Mouse (Mus musculus): ENCODE data around the gene Actl10. TPM values are rescaled to one million over a fixed set of nuclear protein-coding genes. Genes with fewer than 3 reads are reported as not detected.

Actl10 gene
- polyA plus RNA-seq, 1 experiment = 0.08 TPM

- DNase-seq (ENCODE audit: low read depth) = no peak
Measured at GRCm38 (mm10) chr2:154534704-154535270, 16.8 kb upstream of the Actl10 start.

GRCm38 (mm10) chr2:154538310-154538709, 13.3 kb upstream of the Actl10 start:
- DNase-seq (ENCODE audit: low read depth) = peak; percentile 81
- TF ChIP-seq POLR2A (IDR thresholded peaks at IDR 0.05; ENCODE audit: borderline replicate concordance, extremely low read depth, insufficient read depth, insufficient read length, poor library complexity, severe bottlenecking) (no peak), CTCF (IDR thresholded peaks at IDR 0.05; ENCODE audit: borderline replicate concordance, extremely low read depth, insufficient read depth, insufficient read length) (no peak)

More at GRCm38 (mm10) chr2:154534704-154535270, 16.8 kb upstream of the Actl10 start:
- TF ChIP-seq CTCF (IDR thresholded peaks at IDR 0.05; ENCODE audit: borderline replicate concordance, extremely low read depth, insufficient read depth, insufficient read length) (no peak), POLR2A (IDR thresholded peaks at IDR 0.05; ENCODE audit: borderline replicate concordance, extremely low read depth, insufficient read depth, insufficient read length, poor library complexity, severe bottlenecking) (no peak)

GRCm38 (mm10) chr2:154538710-154539109, 12.9 kb upstream of the Actl10 start:
- peak; percentile 79 for DNase-seq (ENCODE audit: low read depth)
- TF ChIP-seq POLR2A (IDR thresholded peaks at IDR 0.05; ENCODE audit: borderline replicate concordance, extremely low read depth, insufficient read depth, insufficient read length, poor library complexity, severe bottlenecking) (no peak), CTCF (IDR thresholded peaks at IDR 0.05; ENCODE audit: borderline replicate concordance, extremely low read depth, insufficient read depth, insufficient read length) (no peak)

DNA sequence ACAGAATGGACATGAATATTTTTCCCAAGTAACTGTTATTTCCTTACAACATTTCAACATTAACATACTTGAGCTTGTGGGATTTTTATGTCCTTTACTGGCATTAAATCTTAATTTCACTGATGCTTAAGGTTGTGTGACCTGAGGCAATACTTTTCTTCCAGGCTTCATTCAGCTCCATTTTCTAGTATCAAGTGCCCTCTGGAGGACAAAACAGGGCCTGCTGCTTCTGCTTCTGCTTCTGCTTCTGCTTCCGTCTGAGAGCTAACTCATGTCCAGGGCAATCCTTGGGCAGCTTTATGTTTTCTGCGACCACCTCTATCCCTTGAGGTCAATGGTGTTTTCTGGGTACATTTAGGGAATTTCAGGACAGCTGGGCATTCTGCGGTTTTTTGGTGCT, 11.9 kb upstream of the Actl10 start:
- TF ChIP-seq POLR2A (IDR thresholded peaks at IDR 0.05; ENCODE audit: borderline replicate concordance, extremely low read depth, insufficient read depth, insufficient read length, poor library complexity, severe bottlenecking) (no peak), CTCF (IDR thresholded peaks at IDR 0.05; ENCODE audit: borderline replicate concordance, extremely low read depth, insufficient read depth, insufficient read length) (peak; percentile 66; the same call in 1 of the 2 replicates)
- DNase-seq (ENCODE audit: low read depth) = peak; percentile 79

DNA sequence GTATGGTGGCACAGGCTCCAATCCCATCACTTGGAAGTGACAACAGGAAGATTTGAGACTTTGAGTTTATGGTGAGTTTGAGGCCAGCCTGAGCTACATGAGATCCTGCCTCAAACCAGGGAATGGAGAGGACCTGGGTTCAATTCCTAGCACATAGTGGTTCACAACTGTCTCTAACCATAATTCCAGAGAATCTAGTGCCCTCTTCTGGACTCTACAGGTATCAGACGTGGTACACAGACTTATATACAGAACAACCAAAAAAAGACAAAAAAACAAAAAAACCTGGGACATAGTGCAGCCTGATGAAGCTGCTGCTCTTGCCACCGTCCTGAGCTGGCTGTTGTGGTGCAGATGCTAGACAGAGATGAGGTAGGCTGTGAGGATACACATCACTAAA, 9.9 kb upstream of the Actl10 start:
- no peak for TF ChIP-seq POLR2A (IDR thresholded peaks at IDR 0.05; ENCODE audit: borderline replicate concordance, extremely low read depth, insufficient read depth, insufficient read length, poor library complexity, severe bottlenecking)
- TF ChIP-seq CTCF (IDR thresholded peaks at IDR 0.05; ENCODE audit: borderline replicate concordance, extremely low read depth, insufficient read depth, insufficient read length) = no peak
- DNase-seq (ENCODE audit: low read depth) = no peak

GRCm38 (mm10) chr2:154543567-154544347, 7.8 kb upstream of the Actl10 start:
- DNase-seq (ENCODE audit: low read depth) = peak; percentile 93

DNA sequence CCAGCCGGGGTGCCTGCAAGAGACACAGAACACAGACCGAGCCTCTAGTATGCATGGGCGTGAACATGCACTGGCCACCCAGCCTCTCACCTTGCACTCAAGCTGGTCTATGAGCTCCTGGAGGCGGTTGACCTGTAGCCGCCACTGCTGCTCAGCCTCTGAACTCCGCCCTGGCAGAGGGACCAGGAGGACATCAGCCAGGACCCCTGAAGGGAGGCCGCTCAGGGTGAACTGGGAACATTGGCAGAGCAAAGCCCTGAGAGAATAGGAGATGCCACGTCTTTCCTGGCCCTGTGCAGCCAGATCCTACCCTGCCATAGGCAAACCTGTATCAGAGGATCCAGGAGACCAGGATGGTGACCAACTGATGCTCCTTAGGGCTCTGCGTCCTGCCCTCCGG, 4.9 kb upstream of the Actl10 start, which contains the start of gene 1700003F12Rik:
TSS of gene 1700003F12Rik (plus strand) at position 375 of the 400 bp plus-strand sequence.
- DNase-seq (ENCODE audit: low read depth) = no peak
- TF ChIP-seq POLR2A (IDR thresholded peaks at IDR 0.05; ENCODE audit: borderline replicate concordance, extremely low read depth, insufficient read depth, insufficient read length, poor library complexity, severe bottlenecking) (no peak), CTCF (IDR thresholded peaks at IDR 0.05; ENCODE audit: borderline replicate concordance, extremely low read depth, insufficient read depth, insufficient read length) (no peak)

More at GRCm38 (mm10) chr2:154543567-154544347, 7.8 kb upstream of the Actl10 start:
- TF ChIP-seq CTCF (IDR thresholded peaks at IDR 0.05; ENCODE audit: borderline replicate concordance, extremely low read depth, insufficient read depth, insufficient read length) (no peak), POLR2A (IDR thresholded peaks at IDR 0.05; ENCODE audit: borderline replicate concordance, extremely low read depth, insufficient read depth, insufficient read length, poor library complexity, severe bottlenecking) (no peak)

- DNase-seq (ENCODE audit: low read depth) = no peak
- TF ChIP-seq POLR2A (IDR thresholded peaks at IDR 0.05; ENCODE audit: borderline replicate concordance, extremely low read depth, insufficient read depth, insufficient read length, poor library complexity, severe bottlenecking) (no peak), CTCF (IDR thresholded peaks at IDR 0.05; ENCODE audit: borderline replicate concordance, extremely low read depth, insufficient read depth, insufficient read length) (no peak)
Measured at GRCm38 (mm10) chr2:154548688-154549087, 2.9 kb upstream of the Actl10 start.

DNA sequence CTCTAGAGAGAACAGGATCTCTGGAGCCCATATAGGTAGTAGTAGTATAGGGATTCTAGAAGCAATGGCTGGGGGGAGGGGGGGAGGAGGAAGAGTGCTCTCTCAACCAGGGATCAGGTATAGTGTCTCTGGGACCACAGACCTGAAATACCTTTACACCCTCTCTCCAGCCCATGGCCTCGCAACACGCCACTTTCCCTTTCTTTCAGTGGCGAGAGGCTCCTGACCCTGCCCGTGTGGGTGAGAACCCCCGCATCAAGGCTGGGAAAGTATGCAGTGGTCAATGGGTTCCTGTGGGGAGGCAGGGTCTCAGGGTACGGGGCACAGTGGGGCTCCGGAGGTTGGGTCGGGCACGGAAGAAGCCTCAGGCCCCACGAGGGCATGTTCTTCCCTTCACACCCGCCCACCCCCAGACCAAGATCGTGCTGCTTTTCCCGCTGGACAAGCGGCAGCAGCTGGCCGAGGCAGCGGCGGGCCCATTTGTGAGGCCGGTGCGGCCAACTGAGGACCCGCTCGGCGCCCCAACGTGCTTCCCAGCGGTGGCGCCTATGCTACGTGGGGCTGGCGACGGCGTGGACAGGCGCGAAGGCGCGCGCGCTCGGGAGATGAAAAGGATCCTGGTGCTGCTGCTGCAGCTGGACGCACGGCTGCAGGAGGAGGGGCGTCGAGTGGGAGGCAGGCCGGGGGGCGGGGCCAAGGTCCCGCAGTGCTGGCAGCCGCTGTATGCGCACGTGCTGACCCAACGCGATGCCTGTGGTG, 2.3 kb upstream of the Actl10 start:
- DNase-seq (ENCODE audit: low read depth) = peak; percentile 91
- TF ChIP-seq POLR2A (IDR thresholded peaks at IDR 0.05; ENCODE audit: borderline replicate concordance, extremely low read depth, insufficient read depth, insufficient read length, poor library complexity, severe bottlenecking) (no peak), CTCF (IDR thresholded peaks at IDR 0.05; ENCODE audit: borderline replicate concordance, extremely low read depth, insufficient read depth, insufficient read length) (no peak)

- TF ChIP-seq POLR2A (IDR thresholded peaks at IDR 0.05; ENCODE audit: borderline replicate concordance, extremely low read depth, insufficient read depth, insufficient read length, poor library complexity, severe bottlenecking) (no peak), CTCF (IDR thresholded peaks at IDR 0.05; ENCODE audit: borderline replicate concordance, extremely low read depth, insufficient read depth, insufficient read length) (0 out of 2 replicates have a peak, but pooled peaks have one; percentile 14)
- no peak for DNase-seq (ENCODE audit: low read depth)
Measured at GRCm38 (mm10) chr2:154549886-154550189, 1.7 kb upstream of the Actl10 start.

DNA sequence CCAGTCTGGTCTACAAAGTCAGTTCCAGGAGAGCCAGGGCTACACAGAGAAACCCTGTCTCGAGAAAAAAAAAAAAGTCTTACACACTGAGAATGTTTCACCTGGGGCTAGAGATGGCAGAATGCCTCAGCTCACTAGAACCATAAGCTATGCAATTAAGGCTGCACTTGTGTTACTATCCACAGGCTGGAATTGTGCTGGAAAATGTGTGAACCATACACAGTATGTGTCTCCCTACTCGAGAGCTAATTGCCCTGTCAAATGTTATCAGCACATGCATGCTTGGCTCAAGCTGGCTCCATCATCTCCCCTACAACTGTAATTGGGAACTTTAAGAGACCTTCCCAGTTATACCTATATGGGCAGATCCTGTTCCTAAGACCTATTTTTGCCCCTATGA, 639 bp upstream of the Actl10 start:
- DNase-seq (ENCODE audit: low read depth) = peak; percentile 56
- TF ChIP-seq CTCF (IDR thresholded peaks at IDR 0.05; ENCODE audit: borderline replicate concordance, extremely low read depth, insufficient read depth, insufficient read length) (no peak), POLR2A (IDR thresholded peaks at IDR 0.05; ENCODE audit: borderline replicate concordance, extremely low read depth, insufficient read depth, insufficient read length, poor library complexity, severe bottlenecking) (no peak)
